Mouse (Mus musculus) induced T-regulatory cell, adult 2 months (primary cell): ENCODE measurements around the gene Synpo2l.
A peak's percentile ranks its signal among the peaks of the same experiment; 100 is the strongest.
"Not testable (repeated sequence)": the region's sequence is repeated elsewhere in the genome, so short reads cannot be mapped to it uniquely, and the experiment has no call there.

Source experiments
- DNase-seq: peaks from one replicate; pipeline ENCODE4 v3.0.0-alpha.2; 2012; ENCODE audit warnings: low read depth

Gene Synpo2l

DNA sequence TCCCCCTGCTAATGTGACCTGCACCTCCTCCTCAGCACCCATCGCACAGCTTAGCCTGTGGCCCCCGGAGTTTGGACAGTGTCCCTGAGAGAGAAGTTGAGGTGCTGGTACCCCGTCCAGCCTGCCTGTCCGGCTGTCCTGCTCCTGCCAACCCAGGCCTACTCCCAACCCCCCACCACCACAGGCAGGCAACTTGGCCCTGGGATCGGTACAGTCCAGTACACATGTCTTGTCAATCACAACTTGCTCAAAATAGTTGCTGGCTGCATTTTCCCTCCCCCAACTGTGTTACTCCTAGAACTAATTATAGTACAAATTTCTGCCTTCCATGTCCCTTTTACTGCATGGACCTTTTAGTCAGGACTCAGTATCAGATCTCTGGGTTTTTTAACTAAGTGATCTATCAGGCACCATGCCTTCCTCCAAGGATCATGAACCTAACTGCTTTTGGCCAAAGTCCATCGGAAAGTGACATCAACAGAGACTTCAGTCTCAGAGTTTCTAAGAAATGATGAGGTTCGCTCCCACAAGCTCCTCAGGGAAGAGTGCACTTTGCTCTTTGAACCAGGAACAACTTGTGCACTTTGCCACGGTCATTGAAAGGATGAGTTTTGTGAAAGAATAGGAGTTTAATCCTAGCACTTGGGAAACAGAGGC, at the start of gene Synpo2l:
Synpo2l (minus strand) TSS at position 201 of the 657 bp plus-strand sequence.
- DNase-seq = no peak

DNA sequence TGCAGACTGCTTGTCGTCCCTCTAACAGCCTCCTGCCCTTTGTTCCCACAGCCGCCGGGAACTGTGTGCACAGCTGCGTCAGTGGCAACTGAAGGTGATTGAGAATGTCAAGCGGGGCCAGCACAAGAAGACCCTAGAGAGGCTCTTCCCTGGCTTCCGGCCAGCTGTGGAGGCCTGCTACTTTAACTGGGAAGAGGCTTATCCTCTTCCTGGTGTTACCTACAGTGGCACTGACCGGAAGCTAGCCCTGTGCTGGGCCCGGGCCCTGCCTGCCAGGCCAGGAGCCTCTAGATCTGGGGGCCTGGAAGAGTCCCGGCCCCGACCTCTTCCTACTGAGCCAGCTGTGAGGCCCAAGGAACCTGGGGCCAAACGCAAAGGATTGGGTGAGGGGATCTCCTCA, 45.7 kb upstream of the Synpo2l start:
- DNase-seq = no peak

DNA sequence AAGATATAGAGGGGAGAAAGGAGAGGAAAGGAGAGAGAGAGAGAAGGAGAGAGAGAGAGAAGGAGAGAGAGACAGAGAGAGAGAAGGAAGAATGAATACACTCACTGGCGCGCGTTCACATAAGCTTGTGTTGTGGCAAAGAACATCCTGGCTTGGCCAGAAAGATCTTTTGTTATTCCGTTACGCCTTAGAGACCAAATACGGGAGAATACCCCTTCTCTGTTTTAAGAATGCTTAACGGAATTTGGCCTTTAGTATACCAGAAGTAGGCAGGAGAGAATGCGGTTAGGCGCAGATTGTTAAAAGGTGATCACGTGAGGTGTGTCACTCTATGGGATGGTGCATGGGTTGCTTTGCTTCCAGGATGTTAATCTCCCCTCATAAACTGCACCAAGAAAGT, 40.1 kb upstream of the Synpo2l start:
- DNase-seq = peak; percentile 68

DNA sequence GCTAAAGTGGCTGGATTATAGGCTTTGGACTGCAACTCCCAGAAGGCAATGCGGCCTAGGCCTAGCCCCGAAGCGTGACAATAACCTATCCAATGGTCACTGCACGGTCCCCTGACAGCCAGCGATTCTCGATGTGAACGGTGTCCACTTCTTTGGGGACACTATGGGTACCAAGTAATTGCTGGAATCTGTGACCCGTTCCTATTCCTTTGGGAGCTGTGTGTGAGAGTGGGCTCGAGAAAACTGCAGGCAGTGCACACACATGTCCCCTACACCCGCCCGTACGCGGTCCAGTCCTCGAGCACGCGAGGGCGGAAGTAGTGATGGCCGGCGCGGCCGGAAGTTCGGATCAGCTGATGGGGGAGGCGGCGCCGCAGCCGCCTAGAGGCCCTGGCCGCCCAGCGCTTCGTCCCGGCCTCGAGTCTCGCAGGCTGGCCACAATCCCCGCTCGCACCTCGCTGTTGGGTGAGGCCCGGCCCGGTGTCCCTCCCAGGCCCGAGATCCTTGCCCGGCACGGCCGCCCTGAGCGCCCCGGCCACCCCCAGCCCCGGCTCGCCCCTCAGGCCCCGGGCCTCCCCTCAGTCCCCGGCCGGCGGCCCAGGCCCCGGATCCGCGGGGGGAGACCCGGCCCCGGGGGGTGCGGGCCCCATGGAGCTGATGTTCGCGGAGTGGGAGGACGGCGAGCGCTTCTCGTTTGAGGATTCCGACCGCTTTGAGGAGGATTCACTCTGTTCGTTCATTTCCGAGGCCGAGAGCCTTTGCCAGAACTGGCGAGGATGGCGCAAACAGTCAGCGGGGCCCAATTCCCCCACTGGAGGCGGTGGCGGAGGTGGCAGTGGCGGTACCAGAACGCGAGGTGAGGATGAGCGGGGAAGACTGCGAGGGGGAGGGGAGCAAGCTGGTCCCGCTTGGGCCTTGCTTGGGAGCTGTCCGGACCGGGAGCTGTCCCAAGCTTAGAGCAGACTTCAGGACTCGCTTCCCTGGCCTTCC, 39.3 kb upstream of the Synpo2l start, which contains the start of gene Zswim8:
Zswim8 (plus strand) TSS at position 352 of the 990 bp plus-strand sequence.
- peak; percentile 88 for DNase-seq

DNA sequence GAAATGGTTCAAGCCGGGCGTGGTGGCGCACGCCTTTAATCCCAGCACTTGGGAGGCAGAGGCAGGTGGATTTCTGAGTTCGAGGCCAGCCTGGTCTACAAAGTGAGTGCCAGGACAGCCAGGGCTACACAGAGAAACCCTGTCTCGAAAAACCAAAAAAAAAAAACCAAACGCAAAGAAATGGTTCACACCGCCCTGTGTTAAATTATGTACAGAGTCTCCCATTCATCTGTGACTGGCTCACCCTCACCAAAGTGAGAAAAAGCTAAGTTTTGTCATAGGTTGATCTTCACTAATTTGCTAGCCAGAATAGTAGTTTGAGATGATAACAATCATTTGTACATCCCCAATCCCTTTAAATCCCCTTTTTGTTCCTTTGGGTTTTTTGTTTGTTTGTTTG, 35.3 kb upstream of the Synpo2l start:
- DNase-seq = not testable (repeated sequence)

DNA sequence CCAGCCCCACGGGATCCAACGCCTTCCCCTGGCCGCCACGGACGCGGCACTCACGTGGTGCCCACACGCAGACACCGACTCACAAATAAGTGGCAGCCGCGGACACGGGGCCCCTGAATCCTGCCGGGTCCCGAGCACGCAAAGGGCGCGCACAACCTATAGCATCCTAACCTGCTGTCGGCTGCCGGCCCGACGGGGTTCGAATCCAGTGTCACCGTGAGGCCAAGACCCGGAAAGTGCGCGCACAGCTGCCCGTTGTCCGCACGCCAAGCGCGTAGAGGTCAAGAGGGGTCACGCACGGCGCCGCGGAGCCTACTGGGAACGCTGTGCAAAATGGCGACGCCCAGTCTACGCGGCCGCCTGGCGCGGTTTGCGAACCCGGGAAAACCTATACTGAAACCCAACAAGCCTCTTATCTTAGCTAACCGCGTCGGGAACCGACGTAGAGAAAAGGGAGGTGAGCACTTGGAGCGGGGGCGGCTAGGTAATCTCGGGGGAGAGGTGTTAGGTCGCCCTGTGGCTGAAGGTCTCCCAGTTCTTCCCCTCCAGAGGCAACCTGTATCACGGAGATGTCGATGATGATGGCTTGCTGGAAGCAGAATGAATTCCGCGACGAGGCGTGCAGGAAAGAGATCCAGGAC, 34.7 kb upstream of the Synpo2l start, which contains the start of gene Chchd1:
Chchd1 (plus strand) TSS at position 266 of the 641 bp plus-strand sequence.
- peak; percentile 90 for DNase-seq

DNA sequence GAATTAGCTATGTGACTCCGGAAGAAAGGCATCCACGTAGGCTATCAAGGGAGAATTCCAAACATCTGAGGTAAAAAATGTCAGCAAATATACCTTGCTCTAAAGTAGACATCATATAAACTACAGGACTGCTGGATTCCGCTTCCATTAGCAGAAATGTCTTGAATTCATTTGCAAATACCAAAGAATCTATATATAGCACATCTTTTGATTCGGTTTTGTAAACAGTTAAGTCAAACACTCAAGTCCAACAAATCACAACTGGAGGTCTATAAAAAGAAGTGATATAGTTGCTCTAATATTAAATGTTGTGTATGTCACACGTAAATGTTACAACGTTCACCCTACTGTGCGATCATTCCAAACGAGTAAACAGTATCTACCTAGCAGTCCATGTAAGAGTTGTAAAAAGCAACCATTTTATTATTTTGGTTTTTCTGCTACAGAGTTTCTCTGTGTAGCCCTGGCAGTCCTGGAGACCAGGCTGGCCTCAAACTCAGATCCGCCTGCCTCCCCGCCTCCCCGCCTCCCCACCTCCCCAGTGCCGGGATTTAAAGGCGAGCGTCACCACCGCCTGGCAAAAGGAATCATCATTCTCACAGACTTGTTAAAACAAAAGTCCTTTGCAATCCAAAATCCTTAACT, 34.1 kb upstream of the Synpo2l start:
- peak; percentile 30 for DNase-seq

DNA sequence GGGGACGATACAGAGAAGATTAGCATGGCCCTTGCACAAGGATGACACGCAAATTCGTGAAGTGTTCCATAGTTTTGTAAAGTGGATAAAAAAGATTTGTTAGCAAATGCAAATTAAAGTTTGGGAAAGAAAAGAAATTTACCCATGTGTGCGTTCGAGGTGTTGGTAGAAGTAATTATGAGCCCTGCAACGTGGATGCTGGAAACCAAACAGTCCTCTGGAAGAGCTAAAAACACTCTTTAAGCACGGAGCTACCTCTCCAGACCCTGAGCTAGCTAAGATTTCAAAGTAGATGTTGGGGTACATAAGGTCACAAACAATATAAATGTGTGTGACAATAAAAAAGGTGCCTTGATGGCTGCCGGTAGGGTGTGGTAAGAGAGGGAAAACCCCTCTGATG, 33.4 kb upstream of the Synpo2l start:
- no peak for DNase-seq

DNA sequence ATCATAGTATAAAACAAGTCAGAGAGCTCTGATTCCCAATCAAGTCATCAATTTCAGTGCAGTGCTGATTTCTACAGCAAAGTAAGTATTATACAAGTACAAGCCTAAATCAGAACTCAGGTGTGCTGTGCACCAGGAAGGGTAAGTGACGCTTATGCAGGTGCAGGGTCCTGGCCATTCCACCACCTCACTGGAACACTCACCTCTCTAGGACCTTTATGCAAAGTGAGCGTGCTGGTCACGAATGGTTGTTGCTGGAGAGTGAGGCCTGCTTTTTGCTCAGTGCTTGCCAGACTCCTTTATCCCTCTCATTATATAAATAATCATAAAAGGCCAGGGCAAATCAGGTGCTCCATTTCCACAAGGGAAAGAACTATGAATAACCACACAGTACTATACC, 32.2 kb upstream of the Synpo2l start:
- no peak for DNase-seq

DNA sequence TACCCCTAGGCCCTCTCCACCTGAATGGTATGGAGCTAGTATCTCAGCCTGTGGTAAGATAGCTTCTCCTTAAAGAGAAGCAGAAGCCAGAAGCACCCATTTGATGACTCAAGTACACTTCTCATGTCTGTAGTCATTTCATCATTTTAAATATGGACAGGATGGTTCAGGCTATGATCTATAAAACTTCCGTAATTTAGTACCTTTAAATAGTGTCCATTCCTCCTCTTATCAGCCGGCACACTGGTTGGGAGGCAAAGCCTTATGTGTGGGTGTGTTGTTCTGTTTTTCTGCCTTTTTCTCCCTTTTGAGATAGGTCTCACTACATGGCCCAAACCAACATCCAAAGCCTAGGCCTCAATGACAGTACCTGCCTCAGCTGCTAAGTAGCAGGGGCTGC, 30.4 kb upstream of the Synpo2l start:
- DNase-seq = no peak

DNA sequence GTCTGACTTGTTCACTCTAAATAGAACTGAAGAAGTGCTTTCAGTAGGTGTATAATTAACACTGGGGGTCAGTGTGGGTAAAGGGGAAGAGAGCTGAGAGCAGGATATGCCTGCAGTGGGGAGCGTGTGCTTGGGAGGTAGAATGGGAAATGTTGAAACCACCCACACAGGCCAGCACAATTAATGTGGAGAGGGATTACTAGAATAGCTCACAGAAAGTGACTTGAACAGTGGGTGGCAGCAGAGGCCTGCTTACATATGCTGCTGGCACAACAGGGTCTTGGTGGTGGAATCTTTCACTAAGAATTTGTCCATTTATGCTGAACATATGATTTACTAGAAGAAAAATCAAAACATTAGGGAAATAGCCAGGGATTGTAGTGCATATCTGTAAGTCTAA, 28.8 kb upstream of the Synpo2l start:
- DNase-seq = peak; percentile 63

DNA sequence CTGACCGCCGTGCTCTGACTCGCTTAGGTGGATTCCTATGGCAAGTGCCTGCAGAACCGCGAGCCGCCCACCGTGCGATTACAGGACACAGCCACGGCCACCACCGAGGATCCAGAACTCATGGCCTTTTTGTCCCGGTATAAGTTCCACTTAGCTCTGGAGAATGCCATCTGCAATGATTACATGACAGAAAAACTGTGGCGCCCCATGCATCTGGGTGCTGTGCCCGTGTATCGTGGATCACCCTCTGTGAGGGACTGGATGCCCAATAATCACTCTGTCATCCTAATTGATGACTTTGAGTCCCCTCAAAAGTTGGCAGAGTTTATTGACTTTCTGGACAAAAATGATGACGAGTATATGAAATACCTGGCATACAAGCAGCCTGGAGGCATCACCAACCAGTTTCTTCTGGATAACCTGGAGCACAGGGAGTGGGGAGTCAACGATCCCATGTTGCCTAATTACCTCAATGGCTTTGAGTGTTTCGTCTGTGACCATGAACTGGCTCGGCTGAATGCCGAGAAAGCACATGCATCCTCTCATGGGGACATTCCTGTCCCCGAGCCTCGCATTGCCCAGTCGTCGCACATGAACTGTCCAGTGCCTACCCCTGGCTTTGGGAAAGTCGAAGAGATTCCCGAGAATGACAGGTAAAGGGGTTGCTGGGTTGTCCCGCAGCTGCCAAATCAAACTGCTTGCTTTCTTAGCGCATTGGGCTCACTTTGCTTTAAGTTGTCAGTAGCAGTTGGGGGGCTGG, 27.8 kb upstream of the Synpo2l start:
- no peak for DNase-seq

DNA sequence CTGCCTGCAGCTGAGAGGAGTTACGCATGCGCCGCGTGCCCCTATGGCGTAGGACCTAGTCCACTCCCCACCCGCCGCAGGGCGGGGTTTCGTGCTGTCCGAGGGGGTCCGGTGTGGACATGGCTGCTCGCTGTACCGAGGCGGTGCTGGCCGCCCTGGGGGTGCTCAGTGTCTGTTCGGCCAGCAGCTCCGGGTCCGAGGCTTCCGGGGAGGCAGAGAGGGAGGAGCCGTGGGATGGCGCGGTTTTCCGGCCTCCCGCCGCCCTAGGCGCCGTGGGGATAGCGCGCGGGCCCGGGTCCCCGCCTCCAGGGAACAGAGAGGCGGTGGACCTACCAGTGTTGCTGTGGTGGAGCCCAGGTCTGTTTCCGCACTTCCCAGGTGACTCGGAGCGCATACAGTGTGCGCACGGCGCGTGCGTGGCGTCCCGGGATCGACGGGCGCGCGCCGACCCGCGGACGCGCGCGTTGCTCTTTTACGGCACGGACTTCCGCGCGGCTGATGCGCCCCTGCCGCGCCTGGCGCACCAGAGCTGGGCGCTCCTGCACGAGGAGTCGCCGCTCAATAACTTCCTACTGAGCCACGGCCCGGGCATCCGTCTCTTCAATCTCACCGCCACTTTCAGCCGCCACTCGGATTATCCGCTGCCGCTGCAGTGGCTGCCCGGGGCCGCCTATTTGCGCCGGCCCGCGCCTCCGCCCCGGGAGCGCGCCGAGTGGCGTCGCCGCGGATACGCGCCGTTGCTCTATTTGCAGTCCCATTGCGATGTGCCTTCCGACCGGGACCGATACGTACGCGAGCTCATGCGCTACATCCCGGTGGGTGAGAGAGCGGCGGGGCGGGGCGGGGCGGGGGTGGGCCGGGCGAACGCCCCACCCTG, 27.0 kb upstream of the Synpo2l start, which contains the start of gene Fut11:
Fut11 (plus strand) TSS at position 85 of the 877 bp plus-strand sequence.
- peak; percentile 92 for DNase-seq

DNA sequence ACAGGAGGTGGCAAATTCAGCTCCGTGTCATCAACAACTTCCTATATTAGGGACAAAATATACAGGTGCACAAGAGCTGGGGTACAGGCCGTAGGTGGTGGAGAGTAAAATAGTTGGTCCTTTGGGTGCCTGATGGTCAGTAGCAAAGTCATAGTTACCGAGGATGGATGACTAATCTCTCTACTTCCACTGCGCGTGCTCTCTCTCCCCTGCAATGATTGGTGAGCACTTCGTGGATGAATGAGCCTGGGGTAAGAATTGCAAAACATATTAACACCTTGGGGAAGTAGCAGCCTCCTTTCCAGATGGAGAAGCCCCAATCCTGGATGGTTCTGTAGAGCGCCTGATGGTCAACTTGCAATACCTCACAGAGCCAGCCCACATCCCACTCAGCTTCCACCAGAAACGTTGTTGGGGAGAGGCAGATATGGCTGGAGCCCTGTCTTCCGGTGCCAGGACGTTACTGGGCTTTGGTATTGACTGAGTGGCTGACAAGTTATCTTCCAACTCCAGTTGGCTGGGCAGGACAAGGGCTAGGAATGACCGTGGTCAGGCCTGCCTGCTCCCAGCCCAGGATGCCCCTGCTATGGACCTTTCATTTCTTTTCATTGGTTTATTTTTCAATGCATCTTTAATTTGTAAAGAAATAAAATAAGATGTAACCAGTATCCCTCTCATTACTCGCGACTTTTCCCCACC, 26.2 kb upstream of the Synpo2l start:
- DNase-seq = no peak

DNA sequence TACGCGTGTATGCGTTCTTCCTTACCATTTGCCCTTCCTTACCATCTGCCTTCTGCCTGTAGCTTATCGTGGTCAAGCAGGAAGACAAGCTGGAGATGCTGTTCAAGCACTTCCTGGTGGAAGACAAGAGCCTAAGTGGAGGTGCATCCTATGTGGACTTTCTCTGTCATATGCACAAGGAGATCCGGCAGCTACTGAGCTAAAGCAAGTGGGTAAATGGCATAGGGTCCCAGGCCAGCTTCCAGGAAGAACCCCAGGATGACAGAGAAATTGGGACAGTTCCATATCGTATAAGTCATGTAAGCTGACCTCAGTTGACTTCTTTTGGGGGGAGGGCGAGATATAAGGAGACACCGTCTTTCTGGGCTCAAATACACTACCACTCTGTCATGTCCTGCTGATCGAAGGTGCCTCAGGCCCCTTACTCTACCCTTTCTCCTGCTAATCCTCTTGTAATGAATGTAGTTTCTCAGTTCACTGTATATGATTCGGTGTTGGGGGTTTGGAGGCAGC, 25.5 kb upstream of the Synpo2l start:
- DNase-seq = no peak

DNA sequence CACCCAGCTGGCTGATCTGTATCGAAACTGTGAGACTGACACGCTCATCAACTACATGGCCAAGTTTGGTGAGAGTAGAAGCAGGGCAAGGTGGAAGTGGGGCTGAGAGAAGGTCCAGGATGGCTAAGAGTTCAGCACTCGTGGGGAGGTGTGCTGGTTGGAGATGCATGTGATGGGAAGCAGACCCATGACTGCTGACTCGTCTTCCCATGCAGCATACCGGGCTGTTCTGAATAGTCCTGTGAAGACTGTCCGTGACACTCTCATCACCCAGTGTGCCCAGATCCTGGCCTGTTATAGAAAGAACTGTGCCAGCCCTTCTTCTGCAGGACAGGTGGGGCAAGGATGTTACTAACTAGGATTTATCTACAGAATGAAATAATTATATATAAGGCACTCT, 23.6 kb upstream of the Synpo2l start:
- no peak for DNase-seq

DNA sequence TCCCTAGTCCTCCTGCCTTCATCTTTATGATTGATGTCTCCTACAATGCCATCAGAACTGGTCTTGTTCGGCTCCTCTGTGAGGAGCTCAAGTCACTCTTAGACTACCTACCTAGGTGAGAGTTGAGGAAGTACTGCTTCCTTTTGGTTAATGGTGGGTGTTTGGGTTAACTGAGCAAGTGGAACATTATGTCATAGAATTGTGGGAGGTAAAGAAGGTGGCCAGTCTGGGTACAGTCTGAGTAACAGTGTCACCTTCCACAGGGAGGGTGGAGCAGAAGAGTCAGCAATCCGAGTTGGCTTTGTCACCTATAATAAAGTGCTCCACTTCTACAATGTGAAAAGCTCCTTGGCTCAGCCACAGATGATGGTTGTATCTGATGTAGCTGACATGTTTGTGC, 20.9 kb upstream of the Synpo2l start:
- DNase-seq = no peak

DNA sequence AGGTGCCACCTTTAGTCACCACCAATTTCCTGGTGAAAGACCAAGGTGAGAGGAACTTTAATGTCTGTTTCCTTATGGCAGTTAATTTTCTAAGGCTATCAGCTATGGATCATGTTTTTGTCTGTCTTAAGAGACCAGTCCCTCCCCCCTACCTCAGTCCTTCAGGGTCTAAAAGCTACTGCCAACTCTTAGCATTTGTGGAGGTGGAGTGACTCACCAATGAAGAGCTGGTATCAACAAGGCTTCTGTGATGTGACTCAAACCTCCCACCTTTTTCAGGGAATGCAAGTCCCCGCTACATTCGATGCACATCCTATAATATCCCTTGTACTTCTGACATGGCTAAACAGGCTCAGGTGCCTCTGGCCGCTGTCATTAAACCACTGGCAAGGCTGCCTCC, 18.4 kb upstream of the Synpo2l start:
- DNase-seq = no peak

DNA sequence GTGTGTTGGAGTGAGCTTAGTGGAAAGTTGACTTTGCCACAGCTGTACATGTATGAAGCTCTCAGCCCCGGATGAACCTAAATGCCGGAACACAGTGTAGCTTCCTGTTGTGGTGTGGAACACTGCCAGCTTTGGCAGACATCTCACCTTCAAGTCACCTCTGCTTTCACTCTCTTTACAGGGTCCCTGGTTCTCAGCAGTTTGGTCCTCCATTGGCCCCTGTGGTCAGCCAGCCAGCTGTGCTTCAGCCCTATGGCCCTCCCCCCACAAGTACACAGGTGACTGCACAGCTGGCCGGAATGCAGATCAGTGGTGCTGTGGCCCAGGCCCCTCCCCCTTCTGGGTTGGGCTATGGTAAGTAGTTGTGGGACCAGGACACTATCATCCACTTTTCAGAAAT, 14.3 kb upstream of the Synpo2l start:
- DNase-seq = peak; percentile 87
